Mouse (Mus musculus) cerebellum, adult 2 months (tissue): ENCODE data around the gene N4bp2l1.

Experiments used
- CTCF ChIP-seq: fragments of 200-500 bp; IDR thresholded peaks from 2 replicates; pipeline ENCODE4 v1.5.1; 2011; ENCODE audit warnings: low read depth, mild to moderate bottlenecking, control low read depth, low read length, moderate library complexity, borderline replicate concordance; ENCODE audit not compliant: insufficient read depth
- POLR2A ChIP-seq: fragments of 200-500 bp; IDR thresholded peaks from 2 replicates; pipeline ENCODE4 v1.6.1; 2011; ENCODE audit warnings: low read length, control low read depth, borderline replicate concordance; ENCODE audit not compliant: insufficient read depth

DNA sequence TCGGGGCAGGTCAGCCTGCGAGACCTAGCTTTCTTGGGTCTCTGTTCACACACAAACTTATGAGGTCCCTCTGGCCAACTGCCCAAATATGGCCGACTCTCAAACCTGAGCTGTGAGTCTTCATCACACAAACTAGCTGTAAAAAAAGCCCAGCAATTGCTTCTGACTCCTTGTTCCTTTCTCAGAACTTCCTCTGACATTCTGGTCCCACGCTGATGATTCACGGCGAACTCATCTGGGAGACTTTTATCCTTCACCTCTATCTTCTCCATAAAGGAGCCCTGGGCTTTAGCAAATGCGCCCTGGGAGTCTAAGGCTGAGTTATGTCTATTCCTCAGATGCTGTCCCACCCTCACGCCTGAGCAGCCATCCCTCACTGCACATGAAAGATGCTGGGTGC lies 10.6 kb upstream of the N4bp2l1 start:
- TF ChIP-seq CTCF (no peak), POLR2A (no peak)
